Mouse (Mus musculus): Measurements from ENCODE around the gene Tut7. TPM values are rescaled to one million over a fixed set of nuclear protein-coding genes. Genes with fewer than 3 reads are reported as not detected.
A peak's percentile ranks its signal among the peaks of the same experiment; 100 is the strongest.

Tut7 gene
- polyA plus RNA-seq, 1 experiment: 17.8 TPM

- Histone ChIP-seq H3K27me3 (ENCODE audit: control insufficient read depth, insufficient read depth, insufficient read length) (no peaks in the 10 kb centered on the region), H3K79me2 (ENCODE audit: control insufficient read depth, insufficient read depth) (no peaks in the 10 kb centered on the region), H3K4me2 (ENCODE audit: low read depth) (no peak overlapping the region), H3K4me3 (no peak overlapping the region), H3ac (ENCODE audit: control insufficient read depth, insufficient read length) (no peak overlapping the region), H3K36me3 (ENCODE audit: control insufficient read depth, insufficient read depth) (no peaks in the 10 kb centered on the region)
- TF ChIP-seq POLR2AphosphoS2 (IDR thresholded peaks at IDR 0.05; ENCODE audit: insufficient read length, low read depth) (no peak), REST (IDR thresholded peaks at IDR 0.05; ENCODE audit: insufficient read depth, insufficient read length) (peak; percentile 61), MYOD1 (IDR thresholded peaks at IDR 0.05; ENCODE audit: control insufficient read depth in 1 of 3, insufficient read length in 2 of 3, low read depth in 2 of 3) (no peak), MYOG (IDR thresholded peaks at IDR 0.05; ENCODE audit: control insufficient read depth in 1 of 3, insufficient read depth in 1 of 3, insufficient read length in 2 of 3, low read depth in 2 of 3) (no peak), MAX (IDR thresholded peaks at IDR 0.05; ENCODE audit: low read depth) (no peak), TCF12 (IDR thresholded peaks at IDR 0.05; ENCODE audit: insufficient read depth, poor library complexity, severe bottlenecking) (no peak), TCF3 (IDR thresholded peaks at IDR 0.05; ENCODE audit: insufficient read length, low read depth) (no peak), SRF (IDR thresholded peaks at IDR 0.05; ENCODE audit: control insufficient read depth, insufficient read length, low read depth) (no peak), POLR2A (IDR thresholded peaks at IDR 0.05; ENCODE audit: insufficient read length, low read depth) (no peak)
Observed at GRCm38 (mm10) chr13:59746164-59746563, 76.8 kb downstream of the Tut7 start.

- Histone ChIP-seq H3K4me3 (no peak overlapping the region), H3K36me3 (ENCODE audit: control insufficient read depth, insufficient read depth) (no peaks in the 10 kb centered on the region), H3K79me2 (ENCODE audit: control insufficient read depth, insufficient read depth) (no peaks in the 10 kb centered on the region), H3K27me3 (ENCODE audit: control insufficient read depth, insufficient read depth, insufficient read length) (no peaks in the 10 kb centered on the region), H3K4me2 (ENCODE audit: low read depth) (no peak overlapping the region), H3ac (ENCODE audit: control insufficient read depth, insufficient read length) (no peak overlapping the region)
- TF ChIP-seq CEBPB (IDR thresholded peaks at IDR 0.05; ENCODE audit: insufficient read depth, poor library complexity, severe bottlenecking) (no peak), REST (IDR thresholded peaks at IDR 0.05; ENCODE audit: insufficient read depth, insufficient read length) (no peak), TCF3 (IDR thresholded peaks at IDR 0.05; ENCODE audit: insufficient read length, low read depth) (no peak), POLR2AphosphoS2 (IDR thresholded peaks at IDR 0.05; ENCODE audit: insufficient read length, low read depth) (no peak), USF1 (IDR thresholded peaks at IDR 0.05; ENCODE audit: low read depth) (no peak)
Observed at GRCm38 (mm10) chr13:59745462-59745861, 77.5 kb downstream of the Tut7 start.

GRCm38 (mm10) chr13:59741697-59742096 lies 81.2 kb downstream of the Tut7 start:
- Histone ChIP-seq H3K4me2 (ENCODE audit: low read depth) (no peak overlapping the region), H3K4me3 (no peak overlapping the region), H3ac (ENCODE audit: control insufficient read depth, insufficient read length) (no peak overlapping the region), H3K36me3 (ENCODE audit: control insufficient read depth, insufficient read depth) (no peaks in the 10 kb centered on the region), H3K79me2 (ENCODE audit: control insufficient read depth, insufficient read depth) (no peaks in the 10 kb centered on the region), H3K27me3 (ENCODE audit: control insufficient read depth, insufficient read depth, insufficient read length) (peaks cover 5% of the 10 kb centered on the region)
- TF ChIP-seq TCF3 (IDR thresholded peaks at IDR 0.05; ENCODE audit: insufficient read length, low read depth): no peak
- no peak for TF ChIP-seq MYOD1 (IDR thresholded peaks at IDR 0.05; ENCODE audit: control insufficient read depth in 1 of 3, insufficient read length in 2 of 3, low read depth in 2 of 3)
- TF ChIP-seq MAX (IDR thresholded peaks at IDR 0.05; ENCODE audit: low read depth): no peak
- no peak for TF ChIP-seq POLR2AphosphoS2 (IDR thresholded peaks at IDR 0.05; ENCODE audit: insufficient read length, low read depth)
- TF ChIP-seq POLR2A (IDR thresholded peaks at IDR 0.05; ENCODE audit: insufficient read length, low read depth): no peak
- no peak for TF ChIP-seq CEBPB (IDR thresholded peaks at IDR 0.05; ENCODE audit: insufficient read depth, poor library complexity, severe bottlenecking)
- no peak for TF ChIP-seq MYOG (IDR thresholded peaks at IDR 0.05; ENCODE audit: control insufficient read depth in 1 of 3, insufficient read depth in 1 of 3, insufficient read length in 2 of 3, low read depth in 2 of 3)
- no peak for TF ChIP-seq SRF (IDR thresholded peaks at IDR 0.05; ENCODE audit: control insufficient read depth, insufficient read length, low read depth)
- TF ChIP-seq USF1 (IDR thresholded peaks at IDR 0.05; ENCODE audit: low read depth): no peak
- TF ChIP-seq REST (IDR thresholded peaks at IDR 0.05; ENCODE audit: insufficient read depth, insufficient read length): no peak
- no peak for TF ChIP-seq TCF12 (IDR thresholded peaks at IDR 0.05; ENCODE audit: insufficient read depth, poor library complexity, severe bottlenecking)

GRCm38 (mm10) chr13:59741096-59741495 lies 81.9 kb downstream of the Tut7 start:
- no peaks in the 10 kb centered on the region for H3K36me3 ChIP-seq (ENCODE audit: control insufficient read depth, insufficient read depth)
- H3K27me3 ChIP-seq (ENCODE audit: control insufficient read depth, insufficient read depth, insufficient read length): peaks cover 5% of the 10 kb centered on the region
- TF ChIP-seq TCF12 (IDR thresholded peaks at IDR 0.05; ENCODE audit: insufficient read depth, poor library complexity, severe bottlenecking): no peak
- TF ChIP-seq POLR2AphosphoS2 (IDR thresholded peaks at IDR 0.05; ENCODE audit: insufficient read length, low read depth): no peak
- TF ChIP-seq E2F4 (IDR thresholded peaks at IDR 0.05; ENCODE audit: insufficient read depth): no peak
- TF ChIP-seq CEBPB (IDR thresholded peaks at IDR 0.05; ENCODE audit: insufficient read depth, poor library complexity, severe bottlenecking): no peak
- TF ChIP-seq USF1 (IDR thresholded peaks at IDR 0.05; ENCODE audit: low read depth): no peak
- no peak for TF ChIP-seq TCF3 (IDR thresholded peaks at IDR 0.05; ENCODE audit: insufficient read length, low read depth)
- no peak for TF ChIP-seq SRF (IDR thresholded peaks at IDR 0.05; ENCODE audit: control insufficient read depth, insufficient read length, low read depth)
- no peak for TF ChIP-seq MAX (IDR thresholded peaks at IDR 0.05; ENCODE audit: low read depth)
- TF ChIP-seq REST (IDR thresholded peaks at IDR 0.05; ENCODE audit: insufficient read depth, insufficient read length): no peak
- TF ChIP-seq MYOG (IDR thresholded peaks at IDR 0.05; ENCODE audit: control insufficient read depth in 1 of 3, insufficient read depth in 1 of 3, insufficient read length in 2 of 3, low read depth in 2 of 3): no peak
- H3K4me2 ChIP-seq (ENCODE audit: low read depth): no peak overlapping the region
- H3K79me2 ChIP-seq (ENCODE audit: control insufficient read depth, insufficient read depth): no peaks in the 10 kb centered on the region
- no peak overlapping the region for H3ac ChIP-seq (ENCODE audit: control insufficient read depth, insufficient read length)
- no peak overlapping the region for H3K4me3 ChIP-seq

GRCm38 (mm10) chr13:59739397-59739796 lies 83.5 kb downstream of the Tut7 start:
- no peak overlapping the region for H3K4me2 ChIP-seq (ENCODE audit: low read depth)
- no peaks in the 10 kb centered on the region for H3K36me3 ChIP-seq (ENCODE audit: control insufficient read depth, insufficient read depth)
- no peaks in the 10 kb centered on the region for H3K79me2 ChIP-seq (ENCODE audit: control insufficient read depth, insufficient read depth)
- TF ChIP-seq USF1 (IDR thresholded peaks at IDR 0.05; ENCODE audit: low read depth): no peak
- no peak for TF ChIP-seq REST (IDR thresholded peaks at IDR 0.05; ENCODE audit: insufficient read depth, insufficient read length)
- no peak for TF ChIP-seq TCF3 (IDR thresholded peaks at IDR 0.05; ENCODE audit: insufficient read length, low read depth)
- no peak for TF ChIP-seq CEBPB (IDR thresholded peaks at IDR 0.05; ENCODE audit: insufficient read depth, poor library complexity, severe bottlenecking)
- TF ChIP-seq POLR2A (IDR thresholded peaks at IDR 0.05; ENCODE audit: insufficient read length, low read depth): no peak
- no peak for TF ChIP-seq SRF (IDR thresholded peaks at IDR 0.05; ENCODE audit: control insufficient read depth, insufficient read length, low read depth)
- H3K27me3 ChIP-seq (ENCODE audit: control insufficient read depth, insufficient read depth, insufficient read length): peaks cover 5% of the 10 kb centered on the region
- H3ac ChIP-seq (ENCODE audit: control insufficient read depth, insufficient read length): no peak overlapping the region
- H3K4me3 ChIP-seq: no peak overlapping the region

All from myocyte (in vitro differentiated cells).